Mouse (Mus musculus): ENCODE data around the gene Slc39a13.

GRCm38 (mm10) chr2:91035385-91035784, 34.8 kb downstream of the Slc39a13 start, which contains the start of gene Rapsn:
- TF ChIP-seq CTCF (IDR thresholded peaks at IDR 0.05; ENCODE audit: extremely low read depth, insufficient read length, insufficient replicate concordance, low read depth, low read length) (no peak), POLR2A (IDR thresholded peaks at IDR 0.05; ENCODE audit: low read depth, low read length) (no peak)

Measured in small intestine, adult 2 months (tissue).